Mouse (Mus musculus): ENCODE data around the gene Ceacam18.
"Not testable (repeated sequence)": the region's sequence is repeated elsewhere in the genome, so short reads cannot be mapped to it uniquely, and the experiment has no call there.

DNA sequence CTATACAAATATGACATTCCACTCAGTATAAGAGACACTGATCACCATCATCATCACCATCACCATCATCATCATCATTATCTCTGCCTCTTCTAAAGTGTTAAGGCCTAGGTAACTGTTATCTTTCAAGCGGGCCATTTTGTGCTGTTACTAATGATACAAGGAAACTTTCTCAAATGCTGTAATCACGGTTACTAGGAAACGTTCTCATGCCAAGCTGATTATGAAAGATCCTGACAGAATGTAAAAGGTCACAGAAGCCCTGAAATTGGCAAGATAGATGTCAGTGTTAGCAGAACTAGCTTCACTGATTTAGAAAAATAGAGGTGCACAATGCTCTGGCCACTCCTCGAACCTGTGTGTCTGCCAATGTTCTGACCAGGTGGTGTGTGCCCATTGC lies 32.7 kb downstream of the Ceacam18 start:
- TF ChIP-seq MAX (IDR thresholded peaks at IDR 0.05; ENCODE audit: low read length); CTCF (IDR thresholded peaks at IDR 0.05 in 2 of 3, conservative IDR thresholded peaks at IDR 0.05 in 1 of 3; ENCODE audit: control insufficient read depth in 1 of 3, insufficient read depth in 1 of 3, low read depth in 2 of 3, low read length in 3 of 3, poor library complexity in 1 of 3, severe bottlenecking in 1 of 3); POLR2A (IDR thresholded peaks at IDR 0.05; ENCODE audit: control insufficient read depth in 1 of 2, insufficient read depth in 1 of 2, low read depth in 1 of 2, low read length in 2 of 2, poor library complexity in 1 of 2); CHD1 (IDR thresholded peaks at IDR 0.05; ENCODE audit: low read depth, low read length); ZC3H11A (IDR thresholded peaks at IDR 0.05; ENCODE audit: low read depth, low read length); GABPA (IDR thresholded peaks at IDR 0.05; ENCODE audit: low read depth, low read length): not testable (repeated sequence)

Data from MEL (cell line).